Mouse (Mus musculus) thymus, postnatal 0 days (tissue): Measurements from ENCODE around the gene Ubtd2. TPM values are rescaled to one million over a fixed set of nuclear protein-coding genes. Genes with fewer than 3 reads are reported as not detected.
A peak's percentile ranks its signal among the peaks of the same experiment; 100 is the strongest.

Experiments used
- DNase-seq: peaks from one replicate; pipeline ENCODE4 v3.0.0-alpha.2; 2015; ENCODE audit warnings: low spot score
- polyA plus RNA-seq: library from polyadenylated mRNA; unstranded; fragments of >200 nt; fragmentation: Nextera tagmentation; extraction: Ambion mirVana; gene quantifications from 2 replicates; pipeline ENCODE4 v1.2.1, GENCODE M21; 2015

The Ubtd2 gene
- 15.4 and 16.1 TPM in 2 replicates for polyA plus RNA-seq

- DNase-seq: peak; percentile 95
These were observed at the start of gene Ubtd2 for GRCm38 (mm10) chr11:32454800-32455506. TSS of gene Ubtd2 (plus strand) at chr11:32455370.

DNA sequence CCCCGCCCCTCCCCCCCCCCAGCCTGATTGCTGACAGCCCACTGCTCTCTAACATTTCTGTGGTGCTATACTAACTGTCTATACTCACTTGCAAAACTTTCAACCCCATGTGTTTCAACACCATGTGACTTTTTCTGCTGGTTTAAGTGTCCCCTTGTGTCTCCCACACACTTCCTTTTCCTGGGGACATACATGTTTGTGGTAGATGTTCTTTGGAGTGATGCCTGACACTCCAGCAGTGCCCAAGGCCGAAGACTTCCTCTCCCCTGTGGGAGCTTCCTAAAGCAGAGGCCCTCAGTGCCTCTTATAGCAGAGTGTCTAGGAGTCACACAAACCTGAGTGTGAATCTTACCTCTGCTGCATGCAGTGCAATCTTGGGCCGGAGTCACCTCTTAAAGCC lies 47.3 kb upstream of the Ubtd2 start:
- no peak for DNase-seq

DNA sequence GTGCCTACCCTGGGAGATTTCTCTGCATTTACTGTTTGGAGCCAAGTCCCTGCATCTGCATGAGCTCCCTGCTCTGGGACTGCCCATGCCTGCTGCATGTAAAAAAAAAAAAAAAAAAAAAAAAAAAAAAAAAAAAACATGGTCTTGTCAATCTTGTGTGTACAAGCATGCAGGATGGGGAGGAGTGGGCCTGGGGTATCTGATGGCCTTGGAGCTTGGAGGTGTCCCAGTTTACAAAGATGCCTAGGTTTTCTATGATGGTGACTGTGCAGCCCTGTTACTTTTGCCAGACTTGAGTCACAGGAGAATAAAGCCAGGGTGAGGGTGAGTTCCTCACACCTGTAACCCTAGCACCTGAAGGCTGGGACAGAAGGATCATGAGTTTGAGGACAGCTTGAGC lies 46.1 kb upstream of the Ubtd2 start:
- no peak for DNase-seq

DNA sequence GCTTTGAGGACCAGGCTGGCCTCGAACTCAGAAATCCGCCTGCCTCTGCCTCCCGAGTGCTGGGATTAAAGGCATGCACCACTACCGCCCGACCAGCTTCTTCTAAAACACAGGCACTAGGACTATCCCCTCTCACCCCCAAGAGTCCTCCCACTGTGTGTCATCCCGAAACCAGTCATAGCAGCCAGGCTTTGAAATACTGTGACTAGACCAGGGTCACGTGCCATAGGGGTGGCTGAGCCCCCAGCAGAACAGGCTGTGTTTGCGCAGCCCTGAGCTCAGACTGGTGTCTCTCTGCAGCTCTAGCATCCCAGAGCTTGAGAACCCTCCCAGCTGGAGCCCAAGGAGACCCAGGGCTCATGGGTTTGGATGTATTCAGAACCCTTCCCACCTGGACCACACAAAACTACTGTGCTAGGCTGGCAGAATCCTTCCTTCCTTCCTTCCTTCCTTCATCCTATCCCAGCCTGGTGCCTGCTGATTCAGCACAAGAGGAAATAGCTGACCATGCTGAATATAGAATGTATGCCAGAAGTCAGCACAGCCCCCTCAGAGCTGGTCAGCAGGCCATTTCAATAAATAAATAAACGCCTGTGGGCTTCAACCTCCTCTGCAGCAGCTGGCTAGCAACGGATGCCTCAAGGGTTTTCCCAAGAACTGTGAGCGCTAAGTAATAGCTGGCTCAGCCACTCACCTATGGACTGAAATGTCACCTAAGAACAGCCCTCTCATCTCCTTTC lies 45.2 kb upstream of the Ubtd2 start:
- no peak for DNase-seq

GRCm38 (mm10) chr11:32420001-32420400 lies 35.2 kb upstream of the Ubtd2 start:
- DNase-seq: no peak

- no peak for DNase-seq
These were observed 31.9 kb upstream of the Ubtd2 start for GRCm38 (mm10) chr11:32423311-32423710.

GRCm38 (mm10) chr11:32424600-32424999 lies 30.6 kb upstream of the Ubtd2 start:
- DNase-seq: no peak

- no peak for DNase-seq
These were observed 30.0 kb upstream of the Ubtd2 start for GRCm38 (mm10) chr11:32425043-32425658.

DNA sequence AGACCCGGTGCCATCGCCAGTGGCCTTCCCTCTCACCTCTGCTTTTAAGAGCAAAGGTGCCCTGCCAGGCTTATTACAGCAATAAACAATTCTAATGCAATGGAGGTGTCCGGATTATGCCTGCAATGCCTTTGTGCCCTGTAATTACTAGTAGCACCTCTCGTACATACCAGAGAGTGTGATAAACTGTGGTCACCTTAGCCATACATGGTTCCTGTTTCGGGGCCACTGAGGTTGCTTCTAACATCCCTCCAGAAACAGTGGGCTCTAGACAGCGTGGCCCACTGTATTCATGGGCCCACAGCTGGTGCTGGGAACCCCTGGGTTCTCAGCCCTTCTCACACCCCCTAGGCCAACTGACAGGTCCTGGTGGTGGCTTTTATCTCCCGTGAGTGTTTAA lies 27.6 kb upstream of the Ubtd2 start:
- DNase-seq: no peak

- no peak for DNase-seq
These were observed 19.6 kb upstream of the Ubtd2 start for GRCm38 (mm10) chr11:32435410-32436060.

DNA sequence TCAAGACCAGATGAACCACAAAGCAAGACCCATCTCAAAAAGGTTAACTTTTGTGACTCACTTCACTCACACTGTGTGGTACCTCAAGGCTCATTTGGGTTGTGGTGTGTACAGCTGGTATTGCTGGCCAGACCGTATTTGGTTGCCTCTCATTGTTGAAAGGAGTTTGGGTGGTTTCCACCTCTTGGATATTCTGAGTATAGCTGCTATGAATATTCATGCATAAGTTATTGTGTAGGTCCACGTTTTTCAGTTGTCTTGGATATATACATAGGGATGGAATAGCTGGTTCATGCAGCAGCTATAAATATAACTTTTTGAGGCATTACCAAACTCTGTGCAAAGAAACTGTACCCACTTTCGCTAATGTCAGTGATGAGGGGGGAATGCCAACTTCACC lies 12.6 kb upstream of the Ubtd2 start:
- DNase-seq: no peak

DNA sequence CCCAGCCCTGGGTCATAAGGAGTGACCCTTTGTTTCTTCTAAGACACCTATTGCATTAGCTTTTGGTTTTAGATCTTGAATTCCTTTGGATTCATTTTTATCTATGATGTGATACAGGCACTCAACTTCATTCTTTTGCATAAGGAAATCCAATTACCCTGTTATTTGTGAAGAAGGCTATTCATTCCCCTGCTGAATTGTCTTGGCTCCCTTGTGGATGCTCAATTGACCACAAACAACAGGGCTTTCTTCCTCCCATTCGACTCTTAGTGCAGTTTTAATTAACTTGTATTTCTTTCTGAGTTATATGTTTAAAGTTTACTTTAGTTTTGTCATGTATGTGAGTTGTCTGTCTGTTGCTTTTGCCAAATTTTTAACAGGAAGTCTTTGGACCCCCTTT lies 10.9 kb upstream of the Ubtd2 start:
- DNase-seq: no peak

GRCm38 (mm10) chr11:32445135-32445534 lies 10.0 kb upstream of the Ubtd2 start:
- DNase-seq: no peak

DNA sequence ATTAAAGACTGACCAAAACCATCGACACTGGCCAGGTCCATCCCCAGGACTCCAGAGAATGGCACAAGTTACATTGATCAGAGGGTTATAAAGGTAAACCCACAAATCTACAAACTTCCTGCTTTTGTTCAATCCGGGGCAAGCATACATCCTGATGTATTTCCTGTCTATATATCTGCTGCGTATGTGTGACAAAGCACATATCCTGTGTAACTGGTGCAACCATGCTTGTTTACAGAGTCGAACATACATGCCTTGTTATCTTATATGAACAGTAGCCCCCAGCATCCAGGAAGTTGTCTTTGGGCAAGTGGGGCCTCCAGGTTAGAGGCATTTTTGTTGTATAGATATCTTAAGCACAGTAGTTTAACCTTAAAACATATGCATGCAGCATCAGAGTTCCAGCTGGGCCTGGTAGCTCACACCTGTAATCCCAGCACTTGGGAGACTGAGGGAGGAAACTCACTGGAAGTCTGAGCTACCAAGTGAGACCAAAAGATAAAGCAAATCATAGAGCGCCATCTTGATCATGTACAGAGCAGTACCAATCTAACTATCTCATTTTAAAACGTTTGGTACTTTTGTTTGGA lies 9.4 kb upstream of the Ubtd2 start:
- peak; percentile 65 for DNase-seq

GRCm38 (mm10) chr11:32450216-32450615 lies 5.0 kb upstream of the Ubtd2 start:
- peak; percentile 79 for DNase-seq

- no peak for DNase-seq
These were observed 3.9 kb upstream of the Ubtd2 start for GRCm38 (mm10) chr11:32451306-32451705.

DNA sequence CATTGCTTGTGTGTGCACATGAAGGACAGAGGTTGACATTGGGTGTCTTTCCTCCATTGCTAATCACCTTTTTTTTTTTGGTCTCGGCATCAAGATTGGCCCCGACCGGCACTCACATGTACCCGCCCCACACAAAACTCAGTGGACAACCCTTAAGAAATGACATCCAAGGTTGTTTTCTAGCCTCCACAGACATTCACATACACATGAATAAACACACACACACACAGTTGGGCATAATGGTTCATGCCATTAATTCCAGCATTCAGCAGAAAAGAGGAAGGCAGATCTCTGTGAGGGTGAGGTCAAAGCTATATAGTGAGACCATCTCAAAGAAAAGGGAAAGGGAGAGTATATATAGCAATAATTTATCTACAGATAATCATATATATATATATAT lies 2.4 kb upstream of the Ubtd2 start:
- no peak for DNase-seq

- DNase-seq: no peak
These were observed 1.7 kb upstream of the Ubtd2 start for GRCm38 (mm10) chr11:32453353-32453915.

DNA sequence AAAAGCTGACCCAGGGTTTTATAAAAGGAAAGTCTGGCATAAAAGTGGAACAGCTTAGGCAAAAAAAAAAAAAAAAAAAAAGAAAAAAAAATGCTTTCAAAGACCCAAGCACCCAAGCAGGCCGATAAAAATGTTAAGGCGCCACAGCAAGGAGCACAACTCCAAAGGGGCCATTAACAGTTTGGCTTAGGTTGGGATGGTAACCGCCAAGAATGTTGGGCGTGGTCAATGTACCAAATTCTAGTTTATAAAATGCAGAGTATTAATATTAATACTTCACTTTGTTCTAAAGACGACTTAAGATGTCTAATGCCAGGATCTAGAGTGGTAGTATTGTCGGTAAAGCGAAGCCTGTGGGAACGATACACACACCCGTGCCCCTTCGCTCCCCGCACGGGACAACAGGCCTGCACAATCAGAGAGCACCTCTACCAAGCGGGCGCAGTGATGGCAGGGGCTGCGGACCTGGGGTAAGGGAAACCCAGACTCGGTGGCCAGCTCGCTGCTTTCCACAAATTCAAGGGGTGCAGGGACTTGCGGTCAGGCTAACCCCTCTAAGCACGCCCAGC lies 855 bp upstream of the Ubtd2 start:
- no peak for DNase-seq

DNA sequence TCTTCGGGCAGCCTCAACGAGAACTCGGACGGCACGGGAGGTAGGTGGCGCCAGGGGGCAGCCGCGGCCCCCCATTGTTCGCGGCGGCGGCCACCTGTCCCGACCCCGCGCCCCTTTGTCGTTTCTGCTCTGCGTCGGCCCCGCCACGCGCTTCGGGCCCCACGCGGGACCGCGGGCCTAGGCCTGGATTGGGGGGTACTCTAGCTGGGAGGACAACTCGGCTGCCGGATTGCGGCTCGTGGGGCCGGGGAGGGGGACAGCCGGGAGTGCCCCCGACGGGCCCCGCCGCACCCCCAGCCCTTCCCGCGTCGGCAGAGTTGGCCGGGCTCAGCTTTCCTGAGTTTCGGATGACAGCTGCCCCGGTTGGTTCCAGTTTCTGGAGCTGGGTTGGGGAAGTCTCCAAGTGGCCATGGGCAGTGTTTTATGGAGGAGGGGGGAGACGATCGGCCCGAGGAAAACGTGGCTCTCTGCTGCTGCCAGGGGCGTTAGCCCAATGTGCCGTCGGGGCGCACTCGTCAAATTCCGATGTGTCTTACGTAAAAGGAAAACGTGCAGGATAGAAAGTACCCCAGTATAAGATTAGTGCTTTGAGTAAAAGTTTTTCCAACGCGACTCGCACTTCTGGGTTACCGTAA lies 454 bp downstream of the Ubtd2 start:
- peak; percentile 44 for DNase-seq
